Mouse (Mus musculus) embryonic facial prominence, embryonic 10.5 days (tissue): ENCODE data around the gene Evpl. TPM values are rescaled to one million over a fixed set of nuclear protein-coding genes. Genes with fewer than 3 reads are reported as not detected.
"Not testable (repeated sequence)": the region's sequence is repeated elsewhere in the genome, so short reads cannot be mapped to it uniquely, and the experiment has no call there.

ENCODE experiments used
- DNase-seq: peaks from one replicate; pipeline ENCODE4 v3.0.0-alpha.2; 2017; ENCODE audit warnings: low spot score
- H3K27ac ChIP-seq: fragments of 300-500 bp; sonication (generic); replicated peaks from 2 replicates; pipeline ENCODE4 v1.5.1; 2016; ENCODE audit warnings: mild to moderate bottlenecking
- H3K27me3 ChIP-seq: fragments of 300-500 bp; sonication (generic); replicated peaks from 2 replicates; pipeline ENCODE4 v1.6.1; 2016; ENCODE audit warnings: low read depth, mild to moderate bottlenecking; ENCODE audit not compliant: poor library complexity, severe bottlenecking
- H3K36me3 ChIP-seq: fragments of 300-500 bp; sonication (generic); replicated peaks from 2 replicates; pipeline ENCODE4 v1.6.1; 2016; ENCODE audit warnings: mild to moderate bottlenecking, moderate library complexity
- H3K4me1 ChIP-seq: fragments of 300-500 bp; sonication (generic); 2 replicates; pipeline ENCODE4 v1.6.1; 2016
- H3K4me3 ChIP-seq: fragments of 300-500 bp; sonication (generic); 2 replicates; pipeline ENCODE4 v1.5.1; 2016; ENCODE audit warnings: mild to moderate bottlenecking, moderate library complexity
- H3K9me3 ChIP-seq: fragments of 300-500 bp; sonication (generic); 2 replicates; pipeline ENCODE4 v1.6.1; 2016; ENCODE audit warnings: mild to moderate bottlenecking
- WGBS: fragments of 180-500 bp; shearing (Covaris S2); methylation state at CpG from one replicate; pipeline ENCODE4 v1.1.7; 2016; 5-methylcytosine and 5-hydroxymethylcytosine counted together
- polyA plus RNA-seq: library from polyadenylated mRNA; unstranded; fragments of >200 nt; fragmentation: Nextera tagmentation; extraction: Ambion mirVana; gene quantifications from 2 replicates; pipeline ENCODE4 v1.2.1, GENCODE M21; 2016

Gene Evpl
- 1.0 and 1.3 TPM in 2 replicates for polyA plus RNA-seq

DNA sequence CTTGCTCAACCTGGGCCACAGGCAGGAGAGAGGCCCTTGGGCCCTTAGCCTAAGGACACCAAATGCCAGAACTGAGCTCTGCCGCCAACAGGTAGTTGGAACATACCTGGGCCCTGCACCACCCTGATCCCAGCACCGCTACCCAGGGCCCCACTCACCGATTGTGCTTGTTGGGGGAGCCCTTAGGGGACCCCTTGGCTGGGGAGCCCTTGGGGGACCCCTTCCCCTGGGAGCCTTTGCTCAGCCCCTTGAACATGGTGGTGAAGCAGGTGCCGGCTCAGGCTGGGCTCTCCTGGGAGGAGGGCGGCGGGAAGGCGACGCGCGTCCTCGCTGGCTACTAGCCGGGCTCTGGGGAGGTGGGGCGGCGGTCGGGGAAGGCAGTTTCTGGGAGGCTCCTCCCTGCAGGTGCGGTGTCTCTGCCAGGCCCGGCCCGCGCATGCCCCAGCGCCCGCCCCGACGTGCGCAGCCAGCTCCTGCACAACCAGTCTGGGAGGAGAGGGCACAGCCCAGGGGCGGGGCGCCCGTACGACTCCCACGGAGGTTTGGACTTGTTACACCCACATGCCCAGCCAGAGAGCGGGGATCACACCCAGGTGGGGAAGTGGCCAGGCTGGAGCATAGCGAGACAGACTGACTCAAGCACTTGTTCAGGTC, at the start of gene Evpl:
Evpl (minus strand) TSS at position 336 of the 654 bp plus-strand sequence.
- Histone ChIP-seq H3K4me3 (peak within 1 kb of the TSS; percentile 42), H3K27ac (peak within 1 kb of the TSS; percentile 48; the same call in 1 of the 2 replicates), H3K36me3 (peaks cover 2% of the 10 kb centered on the region; the same call in 1 of the 2 replicates), H3K9me3 (no peaks in the 10 kb centered on the region), H3K4me1 (peaks cover 48% of the 10 kb centered on the region), H3K27me3 (peaks cover 68% of the 10 kb centered on the region)
- peak; percentile 60 for DNase-seq
- WGBS: 16% methylated on average over 31 of the region's 31 CpGs

DNA sequence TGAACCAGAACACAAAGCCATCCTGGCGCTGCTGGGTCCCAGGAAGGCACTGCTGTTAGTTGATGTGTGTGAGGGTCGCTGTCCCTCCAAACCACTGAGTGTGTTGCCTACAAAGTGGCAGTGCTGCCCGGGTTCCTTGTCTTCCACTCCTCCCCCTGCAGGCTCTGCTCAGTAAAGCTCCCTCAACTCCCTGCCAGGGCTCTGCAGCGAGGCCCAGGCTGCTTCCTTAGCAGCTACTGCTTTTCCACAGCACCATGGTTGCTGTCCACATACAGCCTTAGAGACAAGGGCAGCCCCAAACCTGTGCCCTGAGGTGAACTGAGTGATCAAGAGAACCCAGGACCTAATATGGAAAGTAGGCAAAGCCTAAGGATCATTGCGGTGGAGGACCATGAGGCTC, 49.5 kb upstream of the Evpl start:
- no peak for DNase-seq
- H3K27ac ChIP-seq: no peak overlapping the region
- no peak overlapping the region for H3K4me3 ChIP-seq
- H3K27me3 ChIP-seq: peaks cover 39% of the 10 kb centered on the region
- WGBS: 81% methylated on average over 5 of the region's 5 CpGs
- H3K36me3 ChIP-seq: peaks cover 50% of the 10 kb centered on the region
- H3K4me1 ChIP-seq: peaks cover 15% of the 10 kb centered on the region
- no peaks in the 10 kb centered on the region for H3K9me3 ChIP-seq

- peaks cover 30% of the 10 kb centered on the region for H3K4me1 ChIP-seq
- H3K9me3 ChIP-seq: no peaks in the 10 kb centered on the region
- 0 out of 2 replicates have a peak overlapping the region, but pooled peaks have one; percentile 12 for H3K27ac ChIP-seq
- 73% methylated on average over 7 of the region's 7 CpGs for WGBS
- H3K27me3 ChIP-seq: peaks cover 55% of the 10 kb centered on the region
- H3K4me3 ChIP-seq: no peak overlapping the region
- H3K36me3 ChIP-seq: peaks cover 36% of the 10 kb centered on the region
- no peak for DNase-seq
Measured at GRCm38 (mm10) chr11:116285770-116286191, 47.9 kb upstream of the Evpl start.

- peaks cover 19% of the 10 kb centered on the region for H3K36me3 ChIP-seq
- no peak for DNase-seq
- peaks cover 68% of the 10 kb centered on the region for H3K27me3 ChIP-seq
- H3K4me3 ChIP-seq: no peak overlapping the region
- 48% methylated on average over 6 of the region's 6 CpGs for WGBS
- H3K9me3 ChIP-seq: no peaks in the 10 kb centered on the region
- peaks cover 31% of the 10 kb centered on the region for H3K4me1 ChIP-seq
- H3K27ac ChIP-seq: no peak overlapping the region
Measured at GRCm38 (mm10) chr11:116283982-116284381, 46.1 kb upstream of the Evpl start.

GRCm38 (mm10) chr11:116282912-116283521, 45.1 kb upstream of the Evpl start:
- Histone ChIP-seq H3K36me3 (peaks cover 9% of the 10 kb centered on the region), H3K9me3 (no peaks in the 10 kb centered on the region), H3K4me3 (peak overlapping the region; percentile 25; the same call in 1 of the 2 replicates), H3K4me1 (peaks cover 31% of the 10 kb centered on the region), H3K27ac (no peak overlapping the region), H3K27me3 (peaks cover 68% of the 10 kb centered on the region)
- WGBS: 11% methylated on average over 48 of the region's 48 CpGs
- DNase-seq: no peak

GRCm38 (mm10) chr11:116282089-116282488, 44.2 kb upstream of the Evpl start:
- Histone ChIP-seq H3K27ac (no peak overlapping the region), H3K4me1 (peaks cover 31% of the 10 kb centered on the region), H3K9me3 (no peaks in the 10 kb centered on the region), H3K36me3 (peaks cover under 1% of the 10 kb centered on the region; the same call in 1 of the 2 replicates), H3K4me3 (peak overlapping the region; percentile 51; the same call in 1 of the 2 replicates), H3K27me3 (peaks cover 68% of the 10 kb centered on the region)
- WGBS: 2% methylated on average over 11 of the region's 11 CpGs
- DNase-seq: peak; percentile 56

DNA sequence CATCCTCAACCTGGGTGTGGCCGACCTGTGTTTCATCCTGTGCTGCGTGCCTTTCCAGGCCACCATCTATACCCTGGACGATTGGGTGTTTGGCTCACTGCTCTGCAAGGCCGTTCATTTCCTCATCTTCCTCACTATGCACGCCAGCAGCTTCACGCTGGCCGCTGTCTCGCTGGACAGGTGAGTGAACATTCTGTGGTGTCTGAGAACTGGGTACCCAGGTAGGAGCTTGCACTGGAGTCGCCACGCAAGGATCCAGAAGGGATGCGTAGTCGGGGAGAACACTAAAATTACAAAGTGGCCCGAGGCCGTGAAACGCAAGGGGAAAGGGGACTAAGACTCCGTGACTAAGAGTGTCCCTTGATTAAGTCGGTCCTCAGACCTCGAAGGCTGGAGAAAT, 43.8 kb upstream of the Evpl start:
- peaks cover 68% of the 10 kb centered on the region for H3K27me3 ChIP-seq

DNA sequence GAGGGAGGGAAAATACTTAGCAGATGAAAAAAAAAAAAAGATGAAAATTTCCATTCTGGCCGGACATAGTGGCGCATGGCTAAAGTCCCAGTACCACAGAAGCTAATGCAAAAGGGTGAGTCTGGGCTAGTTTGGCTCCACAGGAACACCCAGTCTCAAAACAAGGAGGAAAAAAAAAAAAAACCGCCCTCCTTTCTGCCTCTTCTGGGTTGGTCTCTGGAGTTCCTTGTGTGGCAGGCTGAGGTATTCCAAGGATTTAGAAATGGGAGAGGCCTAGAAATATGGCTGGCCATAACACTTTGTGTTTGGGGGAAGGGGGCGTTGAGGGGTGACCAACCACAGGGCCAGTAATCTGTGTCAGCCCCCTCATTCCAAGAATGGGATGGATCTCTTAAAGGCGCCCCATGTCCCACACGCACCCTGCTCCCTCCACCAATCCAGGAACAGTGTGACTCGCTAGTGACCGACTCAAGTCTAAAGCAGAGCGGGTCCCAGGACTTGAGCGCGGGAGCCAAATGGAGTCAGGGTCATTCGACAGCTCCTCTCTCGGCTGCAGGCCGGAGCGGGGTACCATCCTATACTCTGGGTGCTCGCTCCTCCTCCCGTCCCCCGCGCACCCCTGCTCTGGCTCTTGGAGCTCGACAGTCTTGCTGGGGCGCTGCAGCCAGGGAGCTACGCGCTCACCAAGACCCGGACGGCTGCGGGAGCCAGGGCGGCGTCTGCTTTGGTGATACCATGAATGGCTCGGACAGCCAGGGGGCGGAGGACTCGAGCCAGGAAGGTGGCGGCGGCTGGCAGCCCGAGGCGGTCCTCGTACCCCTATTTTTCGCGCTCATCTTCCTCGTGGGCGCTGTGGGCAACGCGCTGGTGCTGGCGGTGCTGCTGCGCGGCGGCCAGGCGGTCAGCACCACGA, 43.1 kb upstream of the Evpl start, which contains the start of gene Galr2:
Galr2 (plus strand) TSS at position 189 of the 913 bp plus-strand sequence.
- DNase-seq: peak; percentile 57
- no peaks in the 10 kb centered on the region for H3K9me3 ChIP-seq
- peaks cover 31% of the 10 kb centered on the region for H3K4me1 ChIP-seq
- H3K36me3 ChIP-seq: no peaks in the 10 kb centered on the region
- WGBS: 6% methylated on average over 48 of the region's 48 CpGs
- H3K27me3 ChIP-seq: peaks cover 65% of the 10 kb centered on the region
- no peak within 1 kb of the TSS; the same call in 1 of the 2 replicates for H3K27ac ChIP-seq
- H3K4me3 ChIP-seq: peak within 1 kb of the TSS; percentile 51

More for the DNA sequence above, 43.8 kb upstream of the Evpl start:
- 2% methylated on average over 18 of the region's 18 CpGs for WGBS
- Histone ChIP-seq H3K36me3 (no peaks in the 10 kb centered on the region), H3K9me3 (no peaks in the 10 kb centered on the region), H3K4me1 (peaks cover 31% of the 10 kb centered on the region), H3K27ac (no peak overlapping the region), H3K4me3 (peak overlapping the region; percentile 51)
- DNase-seq: peak; percentile 25

GRCm38 (mm10) chr11:116277184-116277583, 39.3 kb upstream of the Evpl start:
- 93% methylated on average over 1 of the region's 1 CpGs for whole genome bisulfite sequencing
- not testable (repeated sequence) for H3K4me3 ChIP-seq, H3K27ac ChIP-seq, H3K36me3 ChIP-seq, H3K9me3 ChIP-seq, DNase-seq
- Histone ChIP-seq H3K27me3 (peaks cover 27% of the 10 kb centered on the region), H3K4me1 (peaks cover 32% of the 10 kb centered on the region)

DNA sequence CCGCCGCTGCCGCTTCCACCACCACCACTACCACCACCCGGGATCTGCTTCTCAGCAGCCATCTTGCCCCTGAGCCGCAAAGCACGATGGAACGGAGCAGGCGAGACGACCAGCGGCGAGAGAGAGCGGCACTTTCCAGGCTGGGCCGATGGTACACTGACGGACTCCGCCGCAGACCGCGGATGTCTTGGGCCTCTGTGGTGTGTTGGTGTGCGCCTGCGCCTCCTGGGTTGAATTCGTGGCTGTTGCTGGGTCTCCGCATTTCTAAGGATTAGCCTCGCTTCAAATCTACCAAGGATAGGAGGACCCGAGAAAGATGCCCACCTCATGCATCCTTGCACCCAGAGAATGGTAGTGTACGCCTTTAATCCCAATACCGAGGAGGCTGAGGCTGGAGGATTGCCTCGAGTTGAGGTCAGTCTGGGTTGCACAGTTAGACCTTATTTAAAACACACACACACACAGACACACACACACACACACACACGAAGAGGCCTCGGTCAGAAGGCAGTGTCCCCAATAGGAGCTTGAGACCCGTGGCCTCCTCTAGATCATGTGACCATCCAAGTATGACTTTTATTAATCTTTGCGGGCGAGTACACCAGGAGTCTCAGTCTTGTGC, 36.3 kb upstream of the Evpl start, which contains the start of gene Srp68:
Srp68 (minus strand) TSS at position 173 of the 622 bp plus-strand sequence.
- peak; percentile 94 for DNase-seq
- 5% methylated on average over 32 of the region's 32 CpGs for WGBS
- H3K36me3 ChIP-seq: peaks cover 34% of the 10 kb centered on the region
- peak within 1 kb of the TSS; percentile 96 for H3K4me3 ChIP-seq
- H3K4me1 ChIP-seq: peaks cover 24% of the 10 kb centered on the region
- H3K27ac ChIP-seq: peak within 1 kb of the TSS; percentile 87
- no peaks in the 10 kb centered on the region for H3K27me3 ChIP-seq
- H3K9me3 ChIP-seq: no peaks in the 10 kb centered on the region

- Histone ChIP-seq H3K27me3 (no peaks in the 10 kb centered on the region), H3K4me3 (peak overlapping the region; percentile 96), H3K27ac (peak overlapping the region; percentile 87), H3K36me3 (peaks cover 40% of the 10 kb centered on the region), H3K4me1 (peaks cover 24% of the 10 kb centered on the region), H3K9me3 (no peaks in the 10 kb centered on the region)
- DNase-seq: no peak
- under 1% methylated on average over 39 of the region's 39 CpGs for WGBS
Measured at GRCm38 (mm10) chr11:116273469-116274044, 35.7 kb upstream of the Evpl start.
